Mouse (Mus musculus) heart, postnatal 10 days (tissue): ENCODE data around the gene Cym. TPM values are rescaled to one million over a fixed set of nuclear protein-coding genes. Genes with fewer than 3 reads are reported as not detected.

Source experiments
- DNase-seq, 2 experiments: peaks; one replicate each; pipeline ENCODE4 v3.0.0; 2021
- intact Hi-C: fragments of 180-260 bp; cut with DNase I; formaldehyde crosslinking; loops from one replicate; pipeline ENCODE4 v1.15.1; 2025
- total RNA-seq, 2 experiments: library from RNA; stranded (reverse); gene quantifications; 2 replicates each; pipeline ENCODE4 v1.2.3; 2021

The Cym gene
- total RNA-seq, 2 experiments from 2014 or later = not detected

GRCm38 (mm10) chr3:107175486-107175885 lies 46.0 kb downstream of the Cym start:
- DNase-seq = peak; percentile 76 to 81
- intact Hi-C loops = no loop called here

GRCm38 (mm10) chr3:107172556-107172955 lies 49.0 kb downstream of the Cym start:
- no peak for DNase-seq
- intact Hi-C loops = no loop called here

- intact Hi-C loops = no loop called here
- no peak for DNase-seq
Observed at GRCm38 (mm10) chr3:107171964-107172363, 49.6 kb downstream of the Cym start.

GRCm38 (mm10) chr3:107169552-107169951 lies 52.0 kb downstream of the Cym start:
- DNase-seq = no peak
- intact Hi-C loops = no loop called here

- no peak for DNase-seq
- intact Hi-C loops = no loop called here
Observed at GRCm38 (mm10) chr3:107162741-107163140, 58.8 kb downstream of the Cym start.

Other genes with a start within 250 kb of the Cym start
- under 1 TPM; 0.36 to 0.45 TPM for gene Kcna3, start 185.6 kb downstream of the Cym start, total RNA-seq
- under 1 TPM; 0.65 to 0.67 TPM for gene Kcna2, start 120.6 kb downstream of the Cym start, total RNA-seq
- gene Kcna10, start 38.7 kb downstream of the Cym start, total RNA-seq = not detected
- not detected for gene A630076J17Rik, start 8.9 kb upstream of the Cym start, total RNA-seq
- gene Prok1, start 18.0 kb upstream of the Cym start, total RNA-seq = not detected
- gene Lamtor5, start 57.1 kb upstream of the Cym start, total RNA-seq = 10 to 100 TPM; 74.0 to 74.6 TPM
- under 1 TPM; 0.45 to 0.48 TPM for gene Slc16a4, start 69.5 kb upstream of the Cym start, total RNA-seq
- gene Rbm15, start 111.9 kb upstream of the Cym start, total RNA-seq = 10 to 100 TPM; 25.8 to 29.3 TPM
- under 1 TPM; 0.36 to 0.50 TPM for gene Kcnc4, start 237.8 kb upstream of the Cym start, total RNA-seq